Mouse (Mus musculus) heart, postnatal 36 days (tissue): ENCODE results near the gene Ptger1. TPM values are rescaled to one million over a fixed set of nuclear protein-coding genes. Genes with fewer than 3 reads are reported as not detected.
A peak's percentile ranks its signal among the peaks of the same experiment; 100 is the strongest.

Experiments
- DNase-seq, 2 experiments: peaks; one replicate each; pipeline ENCODE4 v3.0.0; 2021 to 2022
- intact Hi-C: fragments of 180-260 bp; cut with DNase I; formaldehyde crosslinking; loops from one replicate; pipeline ENCODE4 v1.15.1; 2025
- total RNA-seq, 2 experiments: library from RNA; stranded (reverse); gene quantifications; 2 replicates each; pipeline ENCODE4 v1.2.3; 2021

Gene Ptger1
- total RNA-seq, 2 experiments from 2014 or later: 0.27 to 0.75 TPM

GRCm38 (mm10) chr8:83693609-83694236, 27.2 kb downstream of the Ptger1 start:
- intact Hi-C loops: no loop called here
- peak; percentile 36 to 39 for DNase-seq

GRCm38 (mm10) chr8:83694369-83695160, 28.1 kb downstream of the Ptger1 start:
- no peak for DNase-seq
- intact Hi-C loops: no loop called here

- intact Hi-C loops: no loop called here
- DNase-seq: peak; percentile 28 to 29
Observed at GRCm38 (mm10) chr8:83695351-83696106, 29.1 kb downstream of the Ptger1 start.

DNA sequence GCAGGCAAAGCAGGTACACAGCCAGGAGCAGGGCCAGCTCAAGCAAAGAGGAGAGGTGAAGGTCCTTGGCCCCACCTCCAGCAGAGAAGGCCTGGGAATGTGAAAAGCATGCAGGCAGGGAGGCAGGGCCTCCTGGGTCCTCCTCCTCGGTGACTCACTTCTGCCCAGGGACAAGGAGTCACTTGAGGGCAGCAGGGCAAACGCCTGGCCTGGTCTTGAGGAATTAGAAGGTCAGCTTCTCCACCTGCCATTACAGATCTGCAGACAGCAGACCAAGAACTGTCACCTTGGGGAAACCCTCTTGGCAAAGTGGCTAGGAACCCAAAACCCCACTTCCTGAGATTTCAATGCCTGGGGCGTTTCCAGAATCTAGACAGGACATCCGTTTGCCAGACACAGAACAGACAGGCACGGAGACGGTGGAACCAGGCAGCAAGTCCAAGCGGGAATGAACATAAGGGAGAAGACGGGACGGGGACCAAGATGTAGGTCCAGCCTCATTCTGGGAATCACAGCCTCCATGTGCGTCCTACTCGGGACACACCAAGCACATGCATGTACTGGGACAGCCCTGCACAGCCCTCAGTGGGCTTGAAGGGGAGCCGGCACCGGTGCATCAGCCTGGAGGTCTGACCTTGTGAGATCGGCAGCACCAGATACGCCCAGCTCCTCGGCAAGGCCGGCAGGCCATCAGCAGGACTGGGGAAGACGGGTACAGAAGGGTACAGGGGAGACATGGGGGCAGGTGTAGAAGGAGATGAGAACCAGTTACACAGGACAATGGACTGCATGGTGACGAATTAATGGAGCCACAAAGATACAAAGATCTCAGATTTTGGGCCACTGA, 31.1 kb downstream of the Ptger1 start:
- intact Hi-C loops: loop anchor here (1.0 kb wide), 1 partner anchor 18 kb away; the partner anchor contains the start of gene Ddx39
- peak; percentile 53 to 70 for DNase-seq

GRCm38 (mm10) chr8:83698291-83698660, 31.8 kb downstream of the Ptger1 start:
- intact Hi-C loops: loop anchor here (1.0 kb wide), 1 partner anchor 17 kb away; the partner anchor contains the start of gene Ddx39
- peak; percentile 47 to 60 for DNase-seq

DNA sequence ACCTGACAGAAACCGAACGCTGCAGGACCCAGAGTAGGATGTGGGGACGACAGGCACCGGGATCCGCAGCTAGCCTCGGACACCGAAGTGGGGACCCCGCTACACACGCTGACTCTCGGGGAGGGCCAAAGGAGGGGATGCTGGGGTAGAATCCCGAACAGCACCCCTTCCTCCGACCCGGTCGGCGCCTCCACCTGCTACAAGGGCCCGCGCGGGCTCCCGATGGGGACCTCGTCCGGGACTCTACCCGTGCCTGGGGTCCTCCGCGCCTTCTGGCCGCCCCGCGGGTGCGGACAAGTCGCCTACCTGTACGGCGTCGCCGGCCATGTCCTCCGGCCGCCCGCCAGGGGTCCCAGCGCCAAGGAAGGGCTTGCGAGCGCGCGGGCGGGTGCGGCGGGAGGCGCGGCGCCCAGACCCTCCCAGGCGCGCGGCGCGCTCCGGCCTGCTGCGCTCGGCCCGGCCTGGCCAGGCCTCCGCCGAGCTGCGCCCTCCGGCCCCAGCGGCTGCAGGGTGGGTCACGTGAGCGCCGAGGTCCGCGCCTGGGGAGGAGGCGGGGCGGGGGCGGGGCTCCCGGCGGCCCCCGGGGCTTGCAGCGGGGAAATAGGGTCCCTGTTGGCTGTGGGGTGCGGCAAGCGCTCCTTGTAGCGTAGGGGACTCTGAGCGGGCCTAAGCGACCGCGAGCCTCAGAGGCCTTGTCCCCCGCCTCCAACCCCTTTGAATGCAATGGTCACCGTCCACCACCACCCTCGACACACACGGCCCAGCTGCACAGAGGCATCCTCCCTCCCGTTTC, 32.4 kb downstream of the Ptger1 start, which contains the start of gene Pkn1:
TSS of gene Pkn1 (minus strand) at position 519 of the 793 bp plus-strand sequence.
- DNase-seq: peak; percentile 79 to 85
- intact Hi-C loops: loop anchor here (1.0 kb wide), 1 partner anchor 16 kb away; the partner anchor contains the start of gene Ddx39

DNA sequence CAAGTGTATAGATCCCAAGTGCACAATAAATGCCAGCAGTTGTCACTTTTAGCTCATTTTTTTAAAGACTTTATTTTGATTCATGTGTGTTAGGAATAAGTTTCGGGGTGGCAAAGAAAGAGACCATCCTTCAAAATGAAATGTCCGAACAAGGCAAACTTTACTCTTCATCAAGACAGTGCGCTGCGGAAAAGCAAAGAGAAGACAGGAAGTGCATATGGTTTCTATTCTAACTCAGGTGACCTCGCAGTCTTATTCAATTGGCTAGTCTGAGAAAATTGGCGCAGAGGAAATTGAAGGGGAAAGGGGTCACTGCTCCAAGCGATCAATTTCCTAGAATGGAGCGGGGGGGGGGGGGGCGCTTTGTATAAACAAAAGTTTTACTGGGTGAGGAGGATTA, 33.1 kb downstream of the Ptger1 start:
- intact Hi-C loops: no loop called here
- no peak for DNase-seq

- intact Hi-C loops: no loop called here
- no peak for DNase-seq
Observed at GRCm38 (mm10) chr8:83700423-83701085, 34.1 kb downstream of the Ptger1 start.

DNA sequence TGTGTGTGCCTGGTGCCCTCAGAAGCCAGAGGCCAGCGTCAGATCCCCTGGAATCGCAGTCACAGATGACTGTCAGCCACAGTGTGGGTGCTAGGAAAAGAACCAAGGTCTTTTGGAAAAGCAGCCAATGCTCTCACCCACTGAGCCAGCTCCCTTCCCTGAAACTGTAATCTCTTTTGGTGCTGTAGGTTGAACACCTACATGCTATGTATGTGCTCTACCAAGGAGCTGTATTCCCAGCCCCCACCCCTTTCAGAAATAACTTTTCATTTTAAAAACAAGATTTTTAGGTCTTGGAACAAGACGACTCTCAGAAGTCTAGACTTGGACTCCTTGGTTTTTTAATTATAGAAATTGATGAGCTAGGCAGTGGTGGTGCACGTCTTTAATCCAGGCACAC, 36.9 kb downstream of the Ptger1 start:
- no peak for DNase-seq
- intact Hi-C loops: no loop called here

DNA sequence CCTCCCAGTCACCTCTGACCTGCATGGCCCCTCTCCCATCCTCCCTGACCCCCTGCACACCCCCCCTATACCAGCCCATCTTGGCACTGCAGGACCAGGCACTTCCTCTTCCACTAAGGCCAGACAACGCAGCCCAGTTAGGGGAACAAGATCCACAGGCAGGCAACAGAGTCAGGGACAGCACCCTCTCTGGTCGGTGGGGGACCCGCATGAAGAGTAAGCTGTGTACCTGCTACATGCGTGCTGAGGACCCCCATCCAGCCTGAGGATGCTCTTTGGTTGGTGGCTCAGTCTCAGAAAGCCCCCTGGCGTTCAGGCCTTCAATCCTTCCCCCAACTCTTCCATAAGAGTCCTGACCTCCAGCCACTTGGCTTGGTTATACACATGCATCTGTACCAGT, 39.9 kb downstream of the Ptger1 start:
- DNase-seq: no peak

DNA sequence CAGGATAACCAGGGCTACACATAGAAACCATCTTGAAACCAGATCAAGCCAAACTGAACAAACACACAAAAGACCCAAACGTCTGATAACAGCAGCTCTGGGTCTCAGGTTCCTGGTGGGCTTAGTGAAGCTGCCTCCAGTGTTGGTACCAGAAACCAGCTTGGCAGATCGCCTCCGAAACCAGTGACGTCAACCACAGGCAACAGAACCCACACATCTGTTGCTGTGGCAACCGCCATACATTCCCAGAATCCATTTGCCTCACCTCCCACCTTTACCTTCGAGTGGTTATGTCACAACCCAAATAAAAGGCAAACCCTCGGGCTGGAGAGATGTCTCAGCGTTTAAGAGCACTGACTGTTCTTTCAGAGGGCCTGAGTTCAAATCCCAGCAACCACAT, 41.1 kb downstream of the Ptger1 start:
- intact Hi-C loops: no loop called here
- DNase-seq: no peak

More for the DNA sequence above, 39.9 kb downstream of the Ptger1 start:
- intact Hi-C loops: no loop called here

DNA sequence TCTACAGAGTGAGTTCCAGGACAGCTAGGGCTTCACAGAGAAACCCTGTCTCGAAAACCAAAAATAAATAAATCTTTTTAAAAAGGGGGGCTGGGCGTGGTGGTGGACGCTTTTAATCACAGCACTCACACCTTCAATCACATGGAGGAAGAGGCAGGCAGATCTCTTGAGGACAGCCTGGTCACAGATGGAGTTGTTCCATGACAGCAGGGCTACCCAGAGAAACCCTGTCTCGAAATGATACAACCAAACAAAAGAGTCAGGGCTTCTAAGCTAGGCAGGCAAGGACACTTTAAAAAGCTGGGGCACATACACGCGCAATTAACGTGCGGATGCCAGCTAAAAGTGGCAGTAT, 48.2 kb downstream of the Ptger1 start:
- no peak for DNase-seq
- intact Hi-C loops: loop anchor here (1.0 kb wide), 1 partner anchor 16 kb away; no protein-coding TSS in a partner anchor

DNA sequence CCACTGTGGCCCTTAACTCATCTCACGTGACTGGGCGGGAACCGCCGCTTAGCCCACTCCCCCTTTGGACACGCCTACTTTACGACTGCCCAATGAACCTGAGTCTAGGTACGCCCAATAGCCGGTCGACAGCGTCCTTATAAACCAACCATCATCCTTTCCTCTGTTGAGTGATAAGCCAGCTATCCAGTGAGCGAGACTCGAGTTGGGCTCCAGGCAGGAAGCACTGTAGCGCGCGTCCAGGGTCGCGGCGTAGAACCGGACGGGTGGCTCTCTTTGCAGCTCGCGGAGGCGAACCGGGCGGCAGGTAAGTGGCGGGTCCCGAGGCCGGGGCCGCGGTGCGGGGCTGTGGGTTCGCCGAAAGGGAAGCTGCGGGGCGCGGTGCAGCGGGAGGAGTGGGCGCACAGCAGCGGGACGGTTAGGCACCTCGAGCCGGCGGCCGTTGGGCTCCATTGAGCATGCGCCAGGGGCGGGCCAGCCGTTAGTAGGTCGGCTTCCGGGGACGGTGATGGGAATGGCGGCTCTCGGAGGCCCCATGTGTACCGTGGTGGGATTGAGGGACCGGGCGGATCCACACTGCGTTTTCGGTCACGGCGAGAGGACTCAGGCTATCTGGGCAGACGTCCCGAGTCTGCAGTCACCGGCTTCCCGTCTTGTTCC, 48.7 kb downstream of the Ptger1 start, which contains the start of gene Ddx39:
TSS of gene Ddx39 (plus strand) at position 147 of the 660 bp plus-strand sequence.
- intact Hi-C loops: loop anchor here (1.0 kb wide), 1 partner anchor 17 kb away; no protein-coding TSS in a partner anchor
- DNase-seq: peak; percentile 90 to 96

- DNase-seq: no peak
- intact Hi-C loops: loop anchor here (1.0 kb wide), 1 partner anchor 17 kb away; no protein-coding TSS in a partner anchor
Observed at GRCm38 (mm10) chr8:83715771-83716170, 49.3 kb downstream of the Ptger1 start.

DNA sequence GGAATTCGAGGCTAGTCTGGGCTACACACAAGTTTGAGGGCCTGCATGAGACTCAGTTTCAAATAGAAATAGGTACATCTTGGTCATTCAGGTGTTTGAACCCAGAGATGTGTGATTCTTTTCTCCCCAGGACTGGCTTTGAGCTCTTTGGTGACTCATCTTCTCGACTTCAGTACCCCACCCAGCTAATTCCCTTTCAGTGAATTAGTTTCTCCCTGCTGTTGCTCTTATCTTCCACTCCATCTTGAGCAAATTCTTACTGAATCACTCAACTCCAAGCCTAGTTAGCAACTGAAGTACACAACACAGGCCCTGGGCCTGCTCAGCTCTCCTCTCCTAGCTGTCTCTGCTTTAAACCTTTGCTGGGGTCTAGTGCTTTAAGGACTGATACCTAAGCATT, 50.1 kb downstream of the Ptger1 start:
- DNase-seq: no peak
- intact Hi-C loops: no loop called here

GRCm38 (mm10) chr8:83719048-83719447, 52.6 kb downstream of the Ptger1 start:
- intact Hi-C loops: no loop called here
- DNase-seq: no peak

GRCm38 (mm10) chr8:83719693-83720092, 53.2 kb downstream of the Ptger1 start:
- intact Hi-C loops: loop anchor here (2.0 to 5.0 kb wide), 2 partner anchors 57 to 233 kb away; no protein-coding TSS in a partner anchor
- no peak for DNase-seq
